18 mouse cellular contexts compared by ENCODE assay signal in genomic region chr17:62590685-62591460, GRCm38 (mm10).
DNase-seq lines count a peak whose midpoint lies in the region.
"Had no signal": no experiment of that assay in that cellular context is flagged by ENCODE, and none has a peak within 500 bp of the region (broad histone marks: within the 10 kb centered on the region; RNA-seq: fewer than 3 reads in every experiment).

No protein-coding gene starts in this region.

- peak; percentile 32 for DNase-seq in layer of hippocampus, adult 11-12 months (ENCODE audit: low spot score)
- no peak for DNase-seq in layer of hippocampus, postnatal 36 days
- peak; percentile 33 to 40 for DNase-seq in right cerebral cortex, postnatal 10 days (ENCODE audit: low spot score in 2 of 2)
- DNase-seq in right cerebral cortex, postnatal 14 days = no peak
- DNase-seq in fibroblast of lung, adult 2 months (ENCODE audit: low read depth) = peak; percentile 28
- peak; percentile 62 for DNase-seq in telencephalon, adult 2 months (ENCODE audit: low read depth, low spot score)
- DNase-seq in thymus, adult 18-20 months = no peak
- DNase-seq in Muller cell, postnatal 12 days (ENCODE audit: inconsistent ontology term) = no peak
- DNase-seq: adrenal gland, postnatal 14 days; B cell, adult 2 months; cerebellum, adult 9-10 months; gastrocnemius, adult 2 months; heart, postnatal 36 days; kidney, adult 2 months; lung, embryonic 14.5 days; retina, postnatal 1 day; spleen, adult 18-20 months; thymus, postnatal 14 days had no signal

Comparison
In these comparisons a context has a peak if more than half of its experiments do, and no peak if none do; other contexts are left out.
1. DNase-seq: peak in layer of hippocampus, adult 11-12 months (single experiment), right cerebral cortex, postnatal 10 days (2 of 2), fibroblast of lung, adult 2 months (single experiment) and telencephalon, adult 2 months (single experiment); none in layer of hippocampus, postnatal 36 days (0 of 2), right cerebral cortex, postnatal 14 days (single experiment), thymus, adult 18-20 months (0 of 2) and Muller cell, postnatal 12 days (single experiment).